Mouse (Mus musculus) T-cell, adult 2 months (primary cell): ENCODE results near the gene Plekhg5.

ENCODE experiments used
- DNase-seq: peaks from one replicate; pipeline ENCODE4 v3.0.0; 2022; ENCODE audit warnings: low spot score

Gene Plekhg5

GRCm38 (mm10) chr4:152070494-152071396 lies 1.6 kb upstream of the Plekhg5 start:
- DNase-seq = no peak

GRCm38 (mm10) chr4:152072655-152073054 lies 357 bp downstream of the Plekhg5 start:
- DNase-seq = no peak

GRCm38 (mm10) chr4:152073715-152074114 lies 1.4 kb downstream of the Plekhg5 start:
- no peak for DNase-seq

DNA sequence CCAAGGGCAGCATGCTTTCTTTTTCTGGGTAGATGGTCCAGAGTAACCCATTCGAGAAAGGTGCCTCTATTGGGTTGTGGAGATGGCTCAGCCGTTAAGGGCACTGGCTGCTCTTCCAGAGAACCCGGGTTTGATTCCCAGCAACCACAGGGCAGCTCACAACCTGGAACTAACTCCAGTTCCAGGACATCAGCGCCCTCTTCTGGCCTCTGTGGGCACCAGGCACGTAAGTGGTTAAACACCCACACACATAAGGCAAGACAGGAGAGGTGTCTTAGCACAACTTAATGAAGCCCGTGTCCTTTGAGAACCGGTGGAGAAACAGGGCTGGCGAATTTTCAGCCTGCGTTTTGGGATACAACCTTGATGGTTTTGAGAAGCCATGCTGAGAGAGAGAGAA lies 2.2 kb downstream of the Plekhg5 start:
- no peak for DNase-seq

- no peak for DNase-seq
These were observed 4.9 kb downstream of the Plekhg5 start for GRCm38 (mm10) chr4:152077191-152077590.

GRCm38 (mm10) chr4:152078105-152078530 lies 5.8 kb downstream of the Plekhg5 start:
- no peak for DNase-seq

- no peak for DNase-seq
These were observed 7.0 kb downstream of the Plekhg5 start for GRCm38 (mm10) chr4:152079261-152079660.

GRCm38 (mm10) chr4:152079931-152080330 lies 7.6 kb downstream of the Plekhg5 start:
- DNase-seq = no peak

DNA sequence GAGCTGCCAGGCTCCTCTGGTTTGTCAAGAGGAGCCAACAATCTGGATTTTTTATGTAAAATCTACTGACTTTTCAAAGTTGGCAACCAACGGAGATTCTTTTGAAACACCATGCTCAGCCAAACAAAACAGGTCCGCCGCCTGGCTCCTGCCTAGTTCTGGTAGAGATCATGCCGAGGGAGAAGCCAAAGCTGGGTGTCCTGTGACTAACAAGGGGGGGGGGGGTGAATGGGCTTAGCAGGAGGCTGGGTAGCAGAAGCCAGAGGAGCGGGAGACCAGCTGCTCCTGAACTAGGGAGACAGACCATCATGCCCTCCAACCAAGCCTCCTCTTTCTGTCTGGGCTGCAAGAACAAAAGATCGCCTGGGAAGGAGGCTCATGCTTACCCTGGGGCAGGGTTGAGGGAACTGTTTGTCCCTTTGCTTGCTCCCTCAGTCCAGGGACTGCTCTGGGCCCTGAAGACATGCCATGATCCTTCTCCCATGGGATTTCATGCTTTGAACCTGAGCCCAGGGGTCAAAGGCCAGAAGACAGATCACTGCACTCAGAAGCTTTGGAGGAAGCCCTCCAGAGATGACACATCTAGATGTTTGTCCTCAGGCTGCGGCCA lies 11.4 kb downstream of the Plekhg5 start:
- no peak for DNase-seq

- DNase-seq = no peak
These were observed 12.3 kb downstream of the Plekhg5 start for GRCm38 (mm10) chr4:152084616-152085015.

DNA sequence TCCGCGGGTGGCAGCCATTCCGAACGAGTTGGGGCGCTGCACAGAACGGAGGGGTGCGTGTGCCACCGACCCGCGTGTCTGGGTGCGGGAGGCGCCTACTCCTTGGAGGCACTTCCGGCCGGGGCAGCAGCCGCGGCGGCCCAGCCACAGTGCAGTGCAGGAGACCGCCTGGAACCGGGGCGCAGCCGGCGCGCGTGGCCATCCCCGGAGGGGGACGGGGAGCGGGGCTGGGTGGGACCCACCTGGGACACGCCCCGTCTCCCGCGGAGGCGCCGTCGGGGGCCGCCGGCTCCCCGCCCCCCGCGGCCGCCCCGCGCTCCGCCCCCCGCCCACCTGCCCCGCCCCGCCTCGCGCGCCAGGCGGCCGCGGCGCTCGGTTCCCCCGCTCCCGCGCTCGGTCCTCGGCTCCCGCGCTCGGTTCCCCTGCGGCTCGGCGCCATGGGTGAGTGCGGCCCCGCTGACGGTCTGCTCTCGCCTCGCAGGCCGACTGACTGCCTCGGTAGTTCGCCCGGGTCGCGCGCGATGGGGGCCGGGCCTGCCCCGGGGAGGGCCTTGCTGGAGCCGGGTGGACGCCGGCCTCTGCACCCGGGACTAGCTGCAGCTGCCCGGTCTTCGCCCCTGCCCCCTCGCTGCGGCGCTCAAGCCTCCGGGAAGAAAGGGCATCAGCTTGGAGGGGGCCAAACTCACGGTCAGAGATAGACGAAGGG lies 14.4 kb downstream of the Plekhg5 start:
- peak; percentile 47 for DNase-seq

GRCm38 (mm10) chr4:152087211-152088081 lies 15.1 kb downstream of the Plekhg5 start:
- DNase-seq = no peak

DNA sequence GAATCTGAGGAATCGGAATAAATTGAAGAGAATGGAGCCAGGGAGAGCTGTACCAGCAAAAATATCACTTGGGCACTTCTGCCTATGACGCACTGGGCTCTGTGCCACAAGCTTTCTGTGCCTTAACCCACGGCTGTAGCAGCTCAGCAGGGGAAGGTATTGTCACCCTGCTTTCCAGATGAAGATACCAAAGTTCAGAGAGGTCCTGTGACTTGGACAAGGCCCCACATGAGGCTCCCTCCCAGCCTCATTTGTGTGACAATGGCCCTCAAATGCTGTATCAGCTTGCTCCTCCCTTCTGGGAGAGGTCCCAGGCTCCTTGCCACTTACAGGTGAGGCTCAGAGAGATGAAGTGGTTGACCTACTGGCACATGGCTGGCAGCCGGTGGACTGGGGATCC lies 15.8 kb downstream of the Plekhg5 start:
- no peak for DNase-seq

DNA sequence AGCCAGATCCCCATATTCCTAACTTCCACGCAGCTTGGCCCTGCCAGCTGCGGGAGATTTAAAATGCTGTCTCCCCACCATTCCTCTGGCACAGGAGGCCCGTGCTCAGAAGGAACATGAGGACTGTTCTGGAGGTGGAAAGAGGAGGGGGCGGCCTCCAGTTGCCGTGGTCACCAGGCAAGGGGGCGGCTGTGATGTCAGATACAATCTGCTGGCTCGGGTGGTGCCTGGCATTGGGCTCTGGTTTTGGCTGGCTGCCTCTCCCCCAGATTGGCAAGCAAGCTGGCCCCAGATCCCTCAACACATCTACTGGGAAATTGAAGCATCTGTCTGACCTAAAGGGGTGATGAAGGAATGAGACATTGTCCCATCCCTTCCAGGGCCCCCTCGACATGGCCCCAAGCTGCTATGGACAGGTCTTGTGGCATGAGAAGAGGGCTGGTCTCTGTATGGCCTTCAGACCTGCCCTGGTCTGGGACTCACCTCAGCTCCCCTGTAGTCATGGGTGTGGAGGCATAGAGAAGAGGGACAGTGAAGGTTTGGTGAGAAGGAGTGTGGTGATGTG lies 16.3 kb downstream of the Plekhg5 start:
- no peak for DNase-seq

GRCm38 (mm10) chr4:152090191-152090590 lies 17.9 kb downstream of the Plekhg5 start:
- no peak for DNase-seq

DNA sequence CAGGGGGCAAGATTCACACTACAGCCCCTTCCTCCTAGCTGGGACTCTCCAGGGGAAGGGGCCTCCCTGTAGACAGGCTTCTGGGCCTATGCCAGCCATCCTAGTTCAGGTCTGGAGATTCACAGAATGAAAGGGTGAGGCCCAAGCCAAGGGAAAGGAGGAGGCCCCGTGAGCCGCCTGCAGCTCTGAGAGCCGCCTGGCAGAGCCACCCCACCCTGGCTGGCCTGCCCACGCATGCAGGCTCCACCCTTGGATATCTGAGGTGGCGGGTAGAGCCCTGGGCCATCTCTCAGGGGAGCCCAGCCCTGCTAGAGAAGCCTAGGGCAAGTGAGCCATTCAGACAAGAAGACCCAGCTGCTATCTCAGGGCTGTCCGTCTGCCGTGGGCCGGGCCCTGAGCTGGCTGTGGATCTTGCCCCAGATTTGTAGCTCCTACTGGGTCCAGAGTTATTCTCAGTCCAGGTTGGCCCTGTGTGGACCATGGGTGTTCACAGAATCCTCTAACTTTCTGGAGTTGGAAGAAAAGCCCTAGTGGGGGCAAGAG lies 20.5 kb downstream of the Plekhg5 start:
- no peak for DNase-seq

DNA sequence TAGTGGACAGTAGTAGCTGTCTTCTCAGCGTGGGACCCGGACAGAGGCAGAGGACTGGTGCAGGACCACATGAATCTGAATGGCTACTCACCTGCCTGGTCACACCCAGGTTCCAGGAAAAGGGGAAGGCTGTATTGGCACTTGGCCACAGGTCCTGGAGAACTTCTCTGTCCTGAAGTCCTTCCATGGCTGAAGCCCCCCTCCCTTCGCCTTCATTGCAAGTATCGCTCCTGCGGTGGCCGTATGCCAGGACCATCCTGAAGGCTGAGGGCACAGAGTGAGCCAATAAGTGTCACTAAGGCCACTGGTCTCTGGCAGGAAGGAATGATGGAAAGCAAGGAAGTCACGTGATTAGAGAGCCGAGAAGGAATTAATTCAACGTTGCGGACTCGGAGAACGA lies 21.9 kb downstream of the Plekhg5 start:
- DNase-seq = no peak

DNA sequence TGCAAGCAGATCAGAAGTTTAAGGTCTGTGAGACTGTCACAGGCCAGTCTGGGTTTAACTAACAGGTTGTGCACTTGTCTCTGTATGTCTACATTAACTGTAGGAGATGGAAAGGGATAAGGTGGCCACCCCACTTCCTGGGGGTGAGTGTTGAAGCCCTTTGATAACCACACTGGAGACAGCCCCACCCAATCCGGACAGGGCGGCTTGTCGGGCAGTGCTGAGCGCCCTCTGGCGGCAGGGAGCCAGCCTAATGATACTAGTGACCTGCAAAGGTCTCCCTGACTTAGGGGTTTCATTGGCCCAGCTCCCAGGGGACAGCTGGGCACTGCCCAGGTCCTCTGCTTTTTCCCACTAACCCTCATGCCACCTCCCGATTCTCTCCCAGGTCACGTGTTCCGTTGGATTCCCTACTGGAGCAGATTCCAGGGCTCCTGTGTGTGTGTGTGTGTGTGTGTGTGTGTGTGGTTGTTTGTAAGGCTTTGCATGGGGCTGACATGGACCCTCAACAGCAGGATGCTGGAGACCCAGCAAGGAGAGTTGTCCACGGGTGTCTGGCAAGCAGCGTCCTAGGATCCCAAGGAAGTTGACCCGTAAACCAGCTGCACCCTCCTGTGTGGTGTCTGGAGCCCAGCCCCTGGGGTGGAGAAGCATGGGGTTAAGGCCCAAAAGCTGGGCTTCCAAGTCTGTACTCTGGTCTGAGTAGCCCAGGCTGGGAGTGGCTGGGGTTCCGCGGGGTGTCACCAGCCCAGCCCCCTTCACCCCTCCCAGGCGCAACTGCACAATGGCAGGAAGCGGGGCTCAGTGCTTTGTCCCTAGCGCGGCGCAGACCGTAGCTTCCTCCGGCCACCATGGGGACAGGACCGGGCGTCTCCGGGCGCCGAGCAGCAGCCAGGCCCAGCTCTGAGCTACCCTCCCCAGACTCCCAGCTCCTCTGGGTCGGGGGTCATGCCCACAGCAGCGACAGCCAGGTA lies 23.9 kb downstream of the Plekhg5 start:
- peak; percentile 69 for DNase-seq

DNA sequence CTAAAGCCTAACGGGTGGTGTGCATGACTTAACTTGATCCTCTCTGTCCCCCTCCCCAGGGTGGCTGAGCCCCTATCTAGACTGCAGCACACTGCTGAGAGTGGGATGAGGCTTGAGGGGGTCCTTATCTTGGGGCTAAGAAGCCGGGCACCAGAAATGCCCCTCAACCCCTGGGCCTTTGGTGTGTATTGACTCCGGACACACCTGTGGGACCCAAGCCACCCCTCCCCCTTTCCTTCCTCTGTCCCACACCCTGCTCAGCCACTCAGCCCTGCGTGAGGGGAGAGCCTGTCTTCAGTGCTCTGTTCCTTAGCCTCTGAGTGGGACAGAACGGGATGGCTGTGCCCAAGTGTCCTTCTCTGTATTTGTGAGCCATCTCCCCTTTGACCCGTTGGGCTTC lies 24.6 kb downstream of the Plekhg5 start:
- DNase-seq = no peak
